Mouse (Mus musculus): ENCODE measurements at regions not wholly inside any gene's neighbourhood (a gene's known extent, or its start where the extent isn't known, plus 50 kb on each side); places are given as distances from the start of the nearest gene placed in this dataset.

DNA sequence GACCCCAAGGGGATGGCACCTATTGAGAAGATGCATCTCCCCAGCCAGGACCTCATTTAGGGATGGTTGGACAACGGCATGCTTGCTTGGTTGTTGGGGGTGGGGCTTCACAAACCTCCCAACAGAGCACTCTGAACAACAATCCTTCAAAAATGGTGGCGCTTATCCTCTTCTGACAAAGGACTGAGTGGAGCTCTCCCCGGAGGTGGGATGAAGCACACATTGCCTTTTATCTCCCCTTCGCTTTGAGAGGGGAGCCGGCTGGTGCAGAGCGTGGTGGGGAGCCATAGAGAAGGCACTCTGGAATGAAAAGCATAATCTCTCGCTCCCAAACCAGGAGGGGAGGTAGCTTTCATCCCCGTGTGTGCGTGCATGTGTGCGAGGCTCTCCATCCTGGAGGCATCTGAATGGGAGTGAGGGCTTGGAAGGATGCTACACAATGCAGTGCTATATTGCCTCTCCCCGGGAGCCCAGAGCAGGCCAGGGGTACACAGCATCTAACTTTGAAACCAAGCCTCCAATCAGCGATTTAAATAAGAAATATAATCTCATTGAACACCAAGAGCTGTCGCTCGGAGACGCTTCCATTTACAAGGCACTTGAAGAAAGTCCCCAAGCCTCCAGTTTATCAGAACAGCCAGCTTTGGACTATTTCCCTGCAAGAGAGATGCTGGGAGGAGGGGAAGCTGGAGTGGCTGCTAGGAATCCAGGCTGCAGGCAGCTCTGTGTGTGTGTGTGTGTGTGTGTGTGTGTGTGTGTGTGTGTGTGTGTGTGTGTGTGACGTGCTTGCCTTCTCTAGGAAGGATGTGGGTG is 131.5 kb downstream of the Rps24 start:
- DNase-seq (ENCODE audit: extremely low spot score, low spot score): peak; percentile 37

DNA sequence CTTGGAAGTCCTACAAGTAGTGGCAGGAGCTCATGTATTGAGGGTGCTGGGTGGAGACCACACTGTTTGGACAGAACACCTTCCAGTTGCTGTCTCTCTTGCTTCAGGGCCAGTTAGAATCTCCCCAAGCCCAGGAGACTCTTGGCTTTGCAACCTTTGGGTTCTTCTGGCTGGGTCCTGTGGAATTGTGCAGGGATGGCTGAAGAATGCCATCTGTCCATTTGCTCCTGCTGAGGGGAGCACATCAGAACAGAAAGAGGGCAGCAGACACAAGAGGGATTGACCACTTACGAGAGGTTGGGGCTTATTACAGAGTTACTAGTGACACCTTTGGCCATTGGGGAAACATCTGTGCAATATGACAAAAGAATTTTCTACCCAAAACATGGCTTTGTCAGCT is 145.1 kb downstream of the Rps24 start:
- no peak for DNase-seq (ENCODE audit: extremely low spot score, low spot score)

DNA sequence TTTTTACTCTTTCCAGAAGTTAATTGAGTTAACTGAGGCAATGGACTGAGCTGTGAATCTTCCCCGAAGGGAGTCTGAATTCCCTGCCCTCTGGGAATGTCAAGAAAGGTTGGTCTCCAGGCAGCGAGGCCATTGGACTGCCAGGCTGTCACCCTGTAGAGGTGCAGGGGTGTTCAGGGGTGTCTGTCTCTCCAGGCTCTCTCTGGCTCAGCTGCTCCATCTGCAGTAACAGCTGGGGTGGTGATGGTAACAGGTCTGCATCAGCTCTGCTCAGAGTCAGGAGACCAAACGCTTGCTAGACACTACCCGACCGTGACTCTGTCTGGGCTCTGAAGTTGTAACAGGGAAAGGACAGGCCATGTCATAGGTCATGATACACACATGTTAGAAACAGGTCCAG is 154.9 kb downstream of the Rps24 start:
- no peak for DNase-seq (ENCODE audit: extremely low spot score, low spot score)

DNA sequence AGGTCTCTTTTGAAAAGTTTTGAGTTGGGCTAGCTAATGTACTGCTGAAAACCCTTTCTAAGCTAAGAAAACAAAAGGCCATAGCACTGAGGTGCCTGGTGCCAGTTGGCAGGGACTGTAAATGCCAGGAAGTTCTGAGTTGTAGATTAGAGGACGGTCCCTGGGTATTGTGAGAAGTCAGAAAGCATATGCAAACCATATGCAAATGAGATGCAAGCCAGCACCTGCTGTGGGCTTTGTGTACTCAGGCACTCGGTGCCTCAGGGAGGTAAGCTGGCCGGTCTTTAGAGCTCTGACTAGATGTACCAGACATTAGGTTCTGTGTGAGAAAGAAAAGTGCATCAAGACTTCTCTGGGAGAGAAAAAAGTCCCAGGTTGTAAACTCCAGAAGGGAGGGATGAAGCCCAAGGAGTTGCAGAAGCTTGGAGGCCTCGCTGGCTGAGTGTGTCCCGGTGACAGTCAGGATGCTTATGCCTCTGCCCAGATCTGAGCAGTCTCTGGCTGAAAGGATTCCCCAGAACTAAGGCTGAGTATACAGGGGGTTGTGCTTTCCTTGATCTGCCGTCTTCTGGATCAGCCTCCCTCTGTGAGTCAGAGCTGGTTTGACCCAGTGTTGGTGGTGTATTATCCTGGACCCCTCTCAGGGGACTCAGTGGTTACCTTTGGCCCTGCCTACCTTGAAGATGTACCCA is 157.3 kb downstream of the Rps24 start:
- DNase-seq (ENCODE audit: extremely low spot score, low spot score): no peak

DNA sequence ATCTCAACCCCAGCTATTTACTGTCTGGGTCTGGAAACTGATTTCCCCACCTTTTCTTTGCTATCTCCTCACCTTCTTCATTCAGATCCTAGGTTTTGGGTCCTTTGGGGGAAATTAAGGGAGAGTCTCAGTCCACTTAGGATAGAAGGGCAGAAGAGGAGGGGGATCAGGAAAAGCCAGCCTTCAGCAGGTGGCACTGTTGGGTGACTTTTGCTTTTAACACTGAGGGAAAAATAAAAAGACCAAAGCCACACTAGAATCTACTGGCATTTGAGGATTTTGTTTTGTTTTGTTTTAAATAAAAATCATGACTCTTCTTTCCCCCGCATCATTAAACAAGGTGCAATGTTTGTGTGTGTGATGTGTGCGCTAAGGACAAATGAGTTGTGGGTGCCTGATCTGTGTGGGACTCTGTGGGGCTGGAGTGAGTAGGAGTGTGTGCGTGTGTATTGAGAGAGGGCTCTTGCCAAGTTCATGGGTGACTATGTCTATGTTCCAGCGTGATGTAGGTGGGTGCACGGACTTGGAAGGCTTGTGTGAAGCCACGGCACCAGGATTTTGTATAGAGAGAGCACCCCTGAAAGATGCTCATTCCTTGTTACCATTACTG is 159.4 kb downstream of the Rps24 start:
- no peak for DNase-seq (ENCODE audit: extremely low spot score, low spot score)

DNA sequence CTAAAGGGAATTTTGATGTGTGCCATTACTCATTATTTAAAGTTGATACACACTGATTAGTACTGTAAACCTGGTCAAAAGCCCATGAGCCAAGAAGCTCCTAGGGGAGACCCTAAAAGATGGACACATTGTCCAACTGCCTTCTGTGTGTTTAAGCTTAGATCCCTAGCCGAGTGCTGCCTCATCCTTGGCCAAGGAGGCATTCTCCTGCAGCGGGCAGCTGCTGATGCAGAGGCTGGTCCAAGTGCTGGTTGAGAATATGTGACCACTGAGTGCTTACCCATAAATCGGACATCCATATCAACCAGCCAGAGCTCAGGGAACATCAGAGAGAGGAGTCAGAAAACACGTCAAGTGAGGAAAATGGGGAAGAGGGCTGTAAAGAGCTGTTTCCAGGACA is 160.8 kb downstream of the Rps24 start:
- DNase-seq (ENCODE audit: extremely low spot score, low spot score): no peak

DNA sequence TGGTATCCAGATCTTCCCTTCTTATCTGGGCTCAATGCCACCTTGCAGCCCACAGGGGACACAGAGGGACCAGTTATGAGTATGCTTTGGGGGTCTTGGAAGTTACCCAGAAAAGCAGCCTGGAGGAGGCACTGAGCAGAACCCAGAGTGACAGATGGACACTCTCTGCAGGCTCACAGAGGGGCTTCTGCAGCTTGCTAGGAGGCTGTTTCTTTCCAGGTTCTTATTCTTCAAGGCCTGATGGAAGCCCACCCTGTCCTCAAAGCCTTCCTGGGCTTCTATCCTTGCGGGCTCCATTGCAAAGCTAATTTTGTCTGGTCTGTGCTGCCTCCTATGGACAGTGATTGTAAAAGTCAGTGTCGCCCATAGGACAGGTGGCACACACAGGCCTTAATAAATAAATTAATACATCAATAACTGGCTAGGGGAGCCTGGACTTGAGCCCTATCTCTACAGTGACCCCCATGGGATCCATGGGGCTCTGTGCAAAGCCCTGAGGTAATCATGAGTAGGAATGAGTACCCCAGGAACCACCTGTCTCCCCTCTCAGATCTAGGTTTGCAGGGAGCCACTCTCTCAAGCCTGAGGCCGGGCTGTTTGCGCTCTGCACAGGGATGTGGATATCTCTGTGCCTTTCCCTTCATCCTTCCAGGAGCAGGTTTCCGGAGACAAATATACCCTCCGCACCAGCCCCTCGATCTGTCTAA is 163.4 kb downstream of the Rps24 start:
- no peak for DNase-seq (ENCODE audit: extremely low spot score, low spot score)

DNA sequence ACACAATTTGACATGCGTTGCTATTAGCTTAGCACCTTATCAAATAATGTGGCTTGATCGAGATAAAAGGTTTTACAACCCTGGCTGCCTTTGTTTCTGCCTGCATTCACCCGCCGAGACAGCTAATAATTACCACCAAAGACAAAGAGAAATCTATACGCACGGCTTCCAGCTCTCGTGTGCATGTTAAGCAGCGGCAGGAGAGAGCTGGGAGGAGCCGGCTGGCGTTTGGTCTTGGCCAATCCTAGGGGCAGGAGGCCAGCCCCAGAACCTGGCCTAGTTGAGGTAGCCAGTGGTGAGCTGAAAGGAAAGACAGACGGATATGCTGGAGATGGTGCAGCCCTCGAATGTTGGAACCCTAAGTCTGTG is 164.0 kb downstream of the Rps24 start:
- no peak for DNase-seq (ENCODE audit: extremely low spot score, low spot score)

DNA sequence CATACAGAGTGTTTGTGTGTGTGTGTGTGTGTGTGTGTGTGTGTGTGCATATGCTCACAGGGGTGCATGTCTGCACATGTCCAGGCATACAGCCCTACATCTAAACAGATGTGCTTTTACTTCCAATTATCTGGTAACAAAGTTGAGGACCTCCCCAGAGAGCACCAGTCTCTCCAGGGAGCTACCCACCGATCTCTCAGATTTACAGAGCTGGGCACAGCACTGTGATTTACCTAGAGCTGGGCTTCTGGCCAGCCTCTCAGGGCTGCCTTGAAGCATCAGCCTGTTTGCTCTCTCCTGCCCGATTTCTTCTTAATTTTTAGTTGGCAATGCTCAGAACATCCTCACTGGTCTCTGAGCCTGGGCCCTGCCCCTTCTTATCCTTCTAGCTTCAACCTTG is 165.7 kb downstream of the Rps24 start:
- DNase-seq (ENCODE audit: extremely low spot score, low spot score): no peak

DNA sequence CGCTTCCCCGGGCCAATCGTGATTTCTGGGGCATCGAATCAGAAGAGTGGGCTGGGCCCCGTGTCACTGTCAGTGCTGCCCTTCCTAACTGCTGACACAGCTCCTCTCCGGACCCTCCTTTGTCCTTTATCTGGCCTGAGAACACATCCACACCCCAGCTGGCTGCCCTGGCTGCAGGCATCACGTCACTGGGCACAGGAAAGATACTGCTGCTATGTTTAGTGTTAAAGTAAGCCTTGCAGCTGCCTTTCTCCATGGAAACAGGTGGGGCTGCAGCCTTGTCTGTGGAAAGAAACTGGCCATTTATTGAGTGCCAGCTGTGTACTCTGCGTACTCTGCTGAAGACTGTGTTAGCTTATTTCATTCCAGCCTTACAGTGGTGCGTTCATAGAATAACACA is 168.7 kb downstream of the Rps24 start:
- DNase-seq (ENCODE audit: extremely low spot score, low spot score): no peak

DNA sequence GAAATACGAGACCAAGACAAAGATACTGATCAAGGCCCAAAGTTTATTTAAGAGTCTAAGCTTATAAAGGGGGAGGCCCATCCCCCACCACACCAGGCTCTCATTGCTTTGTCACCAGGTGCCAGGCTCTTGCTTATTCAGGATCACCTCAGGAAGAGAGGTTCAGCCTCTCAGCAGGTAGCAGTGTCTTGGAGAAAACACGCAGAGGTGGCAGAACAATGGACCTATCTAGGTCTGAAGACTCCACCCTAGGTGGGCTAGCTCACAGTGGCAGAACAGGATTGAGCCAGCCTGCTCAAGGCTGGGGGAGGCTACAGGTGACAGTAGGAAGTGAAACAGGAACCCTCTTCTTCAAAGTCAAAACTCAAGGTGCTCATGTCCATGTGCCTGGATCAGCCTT is 174.9 kb downstream of the Rps24 start:
- no peak for DNase-seq (ENCODE audit: extremely low spot score, low spot score)

DNA sequence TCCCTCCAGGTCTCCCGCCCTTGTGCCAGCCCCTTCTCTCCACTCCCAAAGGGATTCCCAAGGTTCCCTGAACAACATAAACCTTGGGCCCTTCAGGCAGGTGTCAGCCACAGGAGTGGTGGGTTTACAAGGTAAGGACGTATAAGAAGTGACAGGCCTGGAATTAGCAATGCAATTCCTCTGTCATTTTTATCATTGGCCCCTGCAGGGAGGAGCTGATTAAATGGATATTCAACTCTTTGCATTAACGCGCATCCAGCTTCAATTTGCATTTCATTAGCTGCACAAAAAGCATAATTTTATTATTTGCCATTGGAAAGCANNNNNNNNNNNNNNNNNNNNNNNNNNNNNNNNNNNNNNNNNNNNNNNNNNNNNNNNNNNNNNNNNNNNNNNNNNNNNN is 178.3 kb downstream of the Rps24 start:
- no peak for DNase-seq (ENCODE audit: extremely low spot score, low spot score)

Data from neural tube, embryonic 10.5 days (tissue).